Mouse (Mus musculus): Measurements from ENCODE around the gene Cdk16. TPM values are rescaled to one million over a fixed set of nuclear protein-coding genes. Genes with fewer than 3 reads are reported as not detected.

Gene Cdk16
- polyA plus RNA-seq (2014; fragmentation: Illumina TruSeq; extraction: RNeasy Lipid Tissue Mini Kit (QIAGEN cat#74804); ENCODE audit: low read depth, low replicate concordance): 119 TPM

DNA sequence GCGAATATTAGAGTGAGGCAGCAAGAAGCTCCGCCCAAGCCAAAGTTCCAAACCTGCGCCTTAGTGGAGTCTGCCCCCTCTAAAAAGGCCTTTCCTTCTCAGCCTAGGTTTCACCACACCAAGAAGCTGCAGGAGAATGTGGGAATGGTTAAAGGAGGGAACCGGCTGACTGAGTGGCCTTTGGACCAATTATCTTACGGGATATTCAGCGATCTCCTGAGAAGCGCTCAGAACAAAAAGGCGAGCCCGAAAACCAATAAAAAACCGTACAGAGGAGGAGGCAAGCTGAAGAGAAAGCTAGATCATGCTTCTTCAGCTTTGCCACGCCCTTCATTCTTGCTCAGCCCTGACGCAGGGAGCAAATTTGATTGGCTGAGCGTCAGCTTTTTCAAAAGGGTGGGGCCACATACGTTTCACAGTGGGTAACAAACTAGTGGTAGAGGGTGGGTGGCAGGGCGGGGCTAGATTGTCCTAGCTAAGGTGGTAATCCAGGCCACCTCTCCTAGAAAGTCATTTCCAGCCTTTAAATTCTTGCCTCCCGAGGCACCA, at the start of gene Cdk16:
TSS of gene Cdk16 (plus strand) at position 436 of the 549 bp plus-strand sequence.

DNA sequence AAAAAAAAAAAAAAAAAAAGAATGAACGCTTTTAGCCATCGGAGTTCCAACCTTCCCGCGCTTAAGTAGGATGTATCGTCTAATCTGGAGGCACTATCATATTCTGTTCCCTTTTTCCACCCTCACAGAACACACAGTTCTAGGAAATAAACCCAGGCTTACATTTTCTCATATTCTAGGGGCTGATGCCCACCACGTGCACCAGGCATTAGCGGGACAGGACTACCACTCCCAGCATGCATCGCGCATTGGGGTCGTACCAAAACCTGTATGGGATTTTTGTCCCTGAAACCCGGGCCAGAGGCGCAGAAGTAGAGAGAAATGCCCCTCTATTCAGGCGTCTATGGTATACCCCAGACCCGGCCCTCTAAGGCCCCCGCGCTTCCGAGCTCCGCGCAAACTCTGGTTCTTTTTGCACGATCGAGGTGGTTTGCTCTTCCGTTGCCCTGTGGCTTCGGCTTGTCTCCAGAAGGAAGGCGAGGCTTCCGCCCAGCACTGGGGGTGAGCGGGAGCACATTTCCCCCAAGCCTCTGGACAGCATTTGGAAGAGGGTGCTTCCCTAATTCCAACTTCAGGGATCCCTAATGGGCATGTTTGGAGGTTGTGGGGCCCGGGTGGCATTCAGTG, 29.6 kb upstream of the Cdk16 start, which contains the start of gene Uba1:
TSS of gene Uba1 (plus strand) at position 301 of the 627 bp plus-strand sequence.

DNA sequence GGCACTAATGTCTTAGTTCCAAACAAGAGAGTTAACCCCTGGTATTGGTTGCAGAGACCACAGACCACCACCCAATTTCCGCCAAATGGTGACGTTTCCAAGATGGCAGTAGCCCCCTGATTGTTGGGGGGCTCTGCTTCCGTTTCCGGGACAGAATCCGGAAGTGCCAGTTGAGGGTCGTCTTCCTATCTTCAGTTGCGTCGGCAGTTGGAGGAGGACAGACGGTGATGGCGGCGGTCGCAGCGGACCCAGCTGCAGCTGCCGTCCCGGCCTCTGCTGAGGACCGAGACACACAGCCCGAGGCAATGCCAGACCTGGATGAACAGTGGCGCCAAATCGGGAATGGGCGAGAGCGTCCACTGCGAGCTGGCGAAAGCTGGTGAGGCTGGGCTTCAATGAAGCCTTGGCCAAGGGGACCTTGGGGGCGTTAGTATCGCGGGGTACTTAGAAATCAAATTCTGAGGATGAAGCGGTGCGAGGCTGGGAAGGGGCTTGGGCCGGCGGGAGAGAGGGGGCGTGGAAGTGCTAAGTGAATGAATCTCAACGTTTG, 16.1 kb downstream of the Cdk16 start, which contains the start of gene Usp11:
TSS of gene Usp11 (plus strand) at position 166 of the 550 bp plus-strand sequence.

Other genes with a start within 250 kb of the Cdk16 start
- gene Rgn, start 138.2 kb upstream of the Cdk16 start, polyA plus RNA-seq (2014; fragmentation: Illumina TruSeq; extraction: RNeasy Lipid Tissue Mini Kit (QIAGEN cat#74804); ENCODE audit: low read depth, low replicate concordance): 19.5 TPM
- gene Rbm10, start 70.5 kb upstream of the Cdk16 start, polyA plus RNA-seq (2014; fragmentation: Illumina TruSeq; extraction: RNeasy Lipid Tissue Mini Kit (QIAGEN cat#74804); ENCODE audit: low read depth, low replicate concordance): 47.7 TPM
- gene Ndufb11, start 70.3 kb upstream of the Cdk16 start, polyA plus RNA-seq (2014; fragmentation: Illumina TruSeq; extraction: RNeasy Lipid Tissue Mini Kit (QIAGEN cat#74804); ENCODE audit: low read depth, low replicate concordance): 247 TPM
- 164 TPM for gene Uba1, start 29.6 kb upstream of the Cdk16 start, polyA plus RNA-seq (2014; fragmentation: Illumina TruSeq; extraction: RNeasy Lipid Tissue Mini Kit (QIAGEN cat#74804); ENCODE audit: low read depth, low replicate concordance)
- 19.6 TPM for gene Usp11, start 16.0 kb downstream of the Cdk16 start, polyA plus RNA-seq (2014; fragmentation: Illumina TruSeq; extraction: RNeasy Lipid Tissue Mini Kit (QIAGEN cat#74804); ENCODE audit: low read depth, low replicate concordance)
- gene Araf, start 109.9 kb downstream of the Cdk16 start, polyA plus RNA-seq (2014; fragmentation: Illumina TruSeq; extraction: RNeasy Lipid Tissue Mini Kit (QIAGEN cat#74804); ENCODE audit: low read depth, low replicate concordance): 192 TPM
- 12.7 TPM for gene Timp1, start 182.2 kb downstream of the Cdk16 start, polyA plus RNA-seq (2014; fragmentation: Illumina TruSeq; extraction: RNeasy Lipid Tissue Mini Kit (QIAGEN cat#74804); ENCODE audit: low read depth, low replicate concordance)
- gene Syn1, start 233.1 kb downstream of the Cdk16 start, polyA plus RNA-seq (2014; fragmentation: Illumina TruSeq; extraction: RNeasy Lipid Tissue Mini Kit (QIAGEN cat#74804); ENCODE audit: low read depth, low replicate concordance): 0.29 TPM
- gene Cfp, start 243.6 kb downstream of the Cdk16 start, polyA plus RNA-seq (2014; fragmentation: Illumina TruSeq; extraction: RNeasy Lipid Tissue Mini Kit (QIAGEN cat#74804); ENCODE audit: low read depth, low replicate concordance): 36.4 TPM